Mouse (Mus musculus) T-cell, adult 66 days (primary cell): ENCODE measurements around the gene Olfr1111. TPM values are rescaled to one million over a fixed set of nuclear protein-coding genes. Genes with fewer than 3 reads are reported as not detected.

ENCODE experiments used
- total RNA-seq, 2 experiments: library from RNA; stranded (reverse); gene quantifications; 3 replicates in 1 of 2; 4 replicates in 1 of 2; pipeline ENCODE4 v1.2.4; 2023

Gene Olfr1111
- not detected for total RNA-seq

DNA sequence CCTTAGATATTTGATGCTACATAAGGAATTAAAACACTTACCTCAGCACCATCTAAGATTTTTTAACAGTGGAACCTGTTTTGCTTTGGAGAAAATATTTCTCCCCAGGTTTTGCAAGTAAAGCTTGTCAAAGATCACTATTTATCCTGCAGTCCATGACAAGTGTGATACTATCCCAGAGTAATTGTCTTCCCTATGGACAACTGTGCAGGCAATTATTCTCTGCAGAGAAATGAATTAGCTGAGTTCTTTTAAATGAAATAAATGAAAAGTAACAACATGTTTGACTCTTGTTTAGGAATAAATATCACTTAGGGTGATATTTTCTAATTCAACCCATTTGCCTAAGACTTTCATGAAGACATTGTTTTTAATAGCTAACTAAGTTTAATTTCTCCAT lies at the start of gene Olfr1111:
Olfr1111 (minus strand) TSS at position 101 of the 400 bp plus-strand sequence.

DNA sequence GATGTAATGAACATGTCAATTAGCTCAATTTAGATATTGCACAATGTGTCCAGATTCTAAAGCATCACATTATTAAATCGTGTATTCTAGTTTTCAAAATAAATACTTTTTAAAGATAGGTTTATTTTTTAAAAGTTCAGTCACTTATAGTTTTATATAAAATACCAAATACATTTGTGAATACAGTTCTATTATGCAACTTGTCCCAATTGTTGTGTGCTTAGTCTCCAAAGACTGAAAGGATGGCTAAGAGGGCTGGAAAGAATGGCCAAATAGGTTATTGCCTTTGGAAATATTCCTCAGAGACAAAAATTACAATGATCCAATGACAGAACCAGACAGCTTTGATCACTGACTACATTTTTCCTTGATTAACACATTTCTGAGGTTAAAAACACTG lies 35.1 kb upstream of the Olfr1111 start, which contains the start of gene Olfr1112:
Olfr1112 (plus strand) TSS at position 301 of the 400 bp plus-strand sequence.

DNA sequence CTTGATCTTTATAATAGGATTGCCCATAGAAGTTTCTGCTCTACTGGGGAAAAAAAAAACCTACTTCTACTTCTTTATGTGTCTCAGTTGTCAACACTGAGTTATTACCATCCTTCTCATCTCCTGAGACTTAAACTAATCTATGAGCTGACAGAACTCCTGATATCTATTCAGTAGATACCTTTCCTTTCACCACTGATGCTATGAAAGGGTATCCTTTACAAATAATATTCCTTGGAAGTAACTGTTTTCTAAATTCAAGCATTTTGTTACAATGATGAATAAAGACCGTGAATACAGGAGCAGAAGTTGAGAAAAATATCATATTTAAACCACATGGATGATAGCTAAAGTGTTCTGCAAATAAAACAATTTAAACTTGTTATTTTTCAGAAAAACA lies 12.2 kb downstream of the Olfr1111 start, which contains the start of gene Olfr1110:
Olfr1110 (minus strand) TSS at position 101 of the 400 bp plus-strand sequence.

DNA sequence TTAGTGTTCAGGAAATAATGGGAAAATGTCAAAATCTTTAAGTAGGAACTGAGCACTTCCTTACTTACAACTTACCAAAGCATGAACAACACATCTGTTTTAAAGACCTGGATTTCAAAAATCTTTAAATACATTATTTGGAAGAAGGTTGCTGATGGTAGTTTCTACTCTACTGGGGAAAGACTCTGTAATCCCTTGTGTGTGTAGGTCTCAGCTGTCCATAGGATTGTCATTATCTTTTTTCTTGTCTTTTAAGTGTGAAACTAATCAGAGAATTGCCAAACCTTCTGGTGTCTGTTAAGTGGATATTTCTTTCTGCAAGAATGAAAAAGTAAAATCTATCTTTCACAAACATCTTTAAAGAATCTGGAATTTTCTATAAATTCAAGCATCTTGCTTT lies 38.0 kb downstream of the Olfr1111 start, which contains the start of gene Olfr259:
Olfr259 (minus strand) TSS at position 101 of the 400 bp plus-strand sequence.

Other genes with a start within 250 kb of the Olfr1111 start
- not detected for gene Olfr1098, start 228.1 kb downstream of the Olfr1111 start, total RNA-seq
- not detected for gene Olfr1099, start 191.9 kb downstream of the Olfr1111 start, total RNA-seq
- gene Olfr1100, start 172.7 kb downstream of the Olfr1111 start, total RNA-seq = not detected
- gene Olfr1101, start 161.4 kb downstream of the Olfr1111 start, total RNA-seq = not detected
- not detected for gene Olfr1102, start 154.2 kb downstream of the Olfr1111 start, total RNA-seq
- not detected for gene Olfr1104, start 125.5 kb downstream of the Olfr1111 start, total RNA-seq
- not detected for gene Olfr1105, start 116.1 kb downstream of the Olfr1111 start, total RNA-seq
- not detected for gene Olfr1106, start 100.4 kb downstream of the Olfr1111 start, total RNA-seq
- gene Olfr1107, start 76.8 kb downstream of the Olfr1111 start, total RNA-seq = not detected
- gene Olfr1109, start 56.6 kb downstream of the Olfr1111 start, total RNA-seq = not detected
- gene Olfr259, start 38.1 kb downstream of the Olfr1111 start, total RNA-seq = not detected
- gene Olfr1110, start 12.3 kb downstream of the Olfr1111 start, total RNA-seq = not detected
- not detected for gene Olfr1112, start 35.2 kb upstream of the Olfr1111 start, total RNA-seq
- not detected for gene Olfr1113, start 56.3 kb upstream of the Olfr1111 start, total RNA-seq
- not detected for gene Olfr1115, start 95.4 kb upstream of the Olfr1111 start, total RNA-seq
- gene Olfr1116, start 114.9 kb upstream of the Olfr1111 start, total RNA-seq = not detected
- not detected for gene Olfr1118, start 155.0 kb upstream of the Olfr1111 start, total RNA-seq
- gene Olfr1120, start 202.2 kb upstream of the Olfr1111 start, total RNA-seq = not detected
- gene Olfr1121, start 217.3 kb upstream of the Olfr1111 start, total RNA-seq = not detected
- under 1 TPM; 0.15 to 0.18 TPM for gene Olfr1122, start 233.2 kb upstream of the Olfr1111 start, total RNA-seq